Mouse (Mus musculus): ENCODE results near the gene Etnk2. TPM values are rescaled to one million over a fixed set of nuclear protein-coding genes. Genes with fewer than 3 reads are reported as not detected.
"Not testable (repeated sequence)": the region's sequence is repeated elsewhere in the genome, so short reads cannot be mapped to it uniquely, and the experiment has no call there.

The Etnk2 gene
- polyA plus RNA-seq, 1 experiment = 0.93 TPM

DNA sequence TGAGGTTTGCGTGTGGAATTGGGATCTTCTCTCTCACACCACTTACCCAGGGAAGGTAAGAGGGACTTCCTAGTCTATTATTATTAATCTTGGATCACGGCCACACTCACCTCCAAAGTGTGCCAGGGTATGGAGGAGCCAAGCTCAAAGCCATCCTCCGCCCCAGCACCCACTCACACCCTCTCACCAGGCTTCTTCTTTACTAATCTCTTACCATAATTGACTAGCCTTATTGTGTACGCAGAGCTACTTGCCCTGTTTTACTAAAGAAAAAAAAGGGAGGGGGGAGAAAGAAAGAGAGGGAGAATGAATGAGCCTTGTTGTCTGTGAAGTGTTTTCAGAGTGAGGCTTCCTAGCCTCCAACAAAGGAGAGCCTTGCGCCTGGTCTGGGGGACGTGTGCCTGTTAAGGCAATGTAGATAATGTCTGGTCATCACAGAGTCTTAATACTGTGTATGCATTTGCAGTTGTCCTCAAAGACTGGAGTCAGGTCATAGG lies 35.0 kb upstream of the Etnk2 start:
- WGBS = 65% methylated on average over 6 of the region's 6 CpGs
- Histone ChIP-seq H3K4me3 (replicated peaks; ENCODE audit: extremely low read depth, low read depth, low read length) (no peak overlapping the region), H3K4me1 (ENCODE audit: control insufficient read depth, insufficient read depth, low read length) (peaks cover 8% of the 10 kb centered on the region)
- TF ChIP-seq CTCF (IDR thresholded peaks at IDR 0.05; ENCODE audit: insufficient read depth, low read length) (no peak), POLR2A (IDR thresholded peaks at IDR 0.05; ENCODE audit: borderline replicate concordance, extremely low read depth, low read depth, low read length) (no peak)
- no peak for DNase-seq

DNA sequence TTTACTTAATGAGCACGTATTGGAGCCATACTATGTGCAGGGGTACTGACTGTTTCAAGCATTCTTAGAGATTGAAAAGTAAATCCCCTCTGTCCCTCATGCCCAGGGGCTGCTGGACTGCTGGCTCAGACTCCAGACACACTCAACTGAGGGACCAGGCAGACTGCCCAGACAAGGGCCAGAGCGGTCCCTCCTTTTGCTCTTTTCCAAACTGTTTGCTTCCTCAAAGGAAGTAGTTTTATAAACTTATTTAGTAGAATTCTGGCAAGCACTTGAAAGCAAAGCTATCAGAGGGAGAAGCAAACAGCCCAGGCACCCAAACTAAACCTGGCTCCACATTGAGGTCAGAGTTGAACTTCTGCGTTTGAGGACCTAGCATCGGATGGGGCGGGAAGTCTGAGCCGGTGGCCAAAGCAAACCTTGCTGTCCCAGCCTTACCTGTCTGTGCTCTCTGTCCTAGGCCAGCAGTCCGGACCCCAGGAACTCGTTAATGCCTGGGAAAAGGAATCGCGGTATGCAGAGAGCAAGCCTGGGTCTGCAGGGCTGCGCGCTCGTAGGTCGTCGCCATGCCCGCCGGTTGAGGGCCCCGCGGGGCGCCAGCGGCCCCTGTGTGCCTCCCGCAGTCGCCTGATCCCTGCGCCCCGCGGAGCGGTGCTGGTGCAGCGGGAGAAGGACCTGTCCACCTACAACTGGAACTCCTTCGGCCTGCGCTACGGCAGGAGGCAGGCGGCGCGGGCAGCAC lies 34.3 kb upstream of the Etnk2 start:
- Histone ChIP-seq H3K4me3 (replicated peaks; ENCODE audit: extremely low read depth, low read depth, low read length) (peak overlapping the region; percentile 17), H3K4me1 (ENCODE audit: control insufficient read depth, insufficient read depth, low read length) (peaks cover 8% of the 10 kb centered on the region)
- TF ChIP-seq POLR2A (IDR thresholded peaks at IDR 0.05; ENCODE audit: borderline replicate concordance, extremely low read depth, low read depth, low read length) = no peak
- no peak for TF ChIP-seq CTCF (IDR thresholded peaks at IDR 0.05; ENCODE audit: insufficient read depth, low read length)
- DNase-seq = peak; percentile 36
- WGBS = 12% methylated on average over 34 of the region's 34 CpGs

DNA sequence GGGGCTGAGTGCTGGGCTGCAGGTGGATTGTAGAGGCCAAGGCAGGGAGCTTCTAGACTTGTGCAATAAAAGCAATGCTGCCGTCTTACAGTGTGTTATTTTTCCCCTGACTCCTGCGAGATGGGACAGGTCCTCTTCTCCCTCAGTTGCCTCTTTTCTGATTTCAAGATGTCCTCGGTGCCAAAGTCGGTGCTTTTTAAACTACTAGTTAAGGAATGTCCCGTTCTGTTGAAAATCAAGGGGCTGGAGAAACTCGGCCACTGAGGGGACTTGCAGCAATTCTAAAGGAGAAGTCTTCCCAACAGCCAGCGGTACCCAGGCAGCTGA lies 33.8 kb upstream of the Etnk2 start:
- no peak overlapping the region for H3K4me3 ChIP-seq (replicated peaks; ENCODE audit: extremely low read depth, low read depth, low read length)
- 39% methylated on average over 7 of the region's 7 CpGs for WGBS
- TF ChIP-seq POLR2A (IDR thresholded peaks at IDR 0.05; ENCODE audit: borderline replicate concordance, extremely low read depth, low read depth, low read length) = no peak
- TF ChIP-seq CTCF (IDR thresholded peaks at IDR 0.05; ENCODE audit: insufficient read depth, low read length) = no peak
- no peak for DNase-seq
- peaks cover 8% of the 10 kb centered on the region for H3K4me1 ChIP-seq (ENCODE audit: control insufficient read depth, insufficient read depth, low read length)

DNA sequence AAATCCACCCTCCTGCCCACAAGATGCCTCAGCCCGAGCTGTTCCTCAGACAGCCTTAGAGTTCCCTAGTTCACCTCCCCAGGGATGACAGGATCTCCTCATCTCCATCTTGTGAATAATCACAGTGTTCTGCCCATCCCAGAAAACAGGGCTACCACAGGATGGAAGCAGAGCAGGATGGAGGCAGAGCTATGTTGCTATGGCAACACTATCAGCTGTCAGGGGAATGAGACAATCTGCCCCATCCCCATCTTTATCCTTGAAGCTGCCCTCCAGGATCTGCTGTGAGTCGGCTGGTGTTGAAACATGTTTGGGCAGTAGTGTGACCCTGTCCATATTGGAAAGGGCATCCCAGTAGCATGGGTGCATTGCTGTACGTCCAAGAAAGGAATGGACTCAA lies 32.2 kb upstream of the Etnk2 start:
- DNase-seq = no peak
- H3K4me1 ChIP-seq (ENCODE audit: control insufficient read depth, insufficient read depth, low read length) = peaks cover 8% of the 10 kb centered on the region
- TF ChIP-seq POLR2A (IDR thresholded peaks at IDR 0.05; ENCODE audit: borderline replicate concordance, extremely low read depth, low read depth, low read length) = no peak
- no peak for TF ChIP-seq CTCF (IDR thresholded peaks at IDR 0.05; ENCODE audit: insufficient read depth, low read length)
- WGBS = 75% methylated on average over 3 of the region's 3 CpGs
- H3K4me3 ChIP-seq (replicated peaks; ENCODE audit: extremely low read depth, low read depth, low read length) = no peak overlapping the region

DNA sequence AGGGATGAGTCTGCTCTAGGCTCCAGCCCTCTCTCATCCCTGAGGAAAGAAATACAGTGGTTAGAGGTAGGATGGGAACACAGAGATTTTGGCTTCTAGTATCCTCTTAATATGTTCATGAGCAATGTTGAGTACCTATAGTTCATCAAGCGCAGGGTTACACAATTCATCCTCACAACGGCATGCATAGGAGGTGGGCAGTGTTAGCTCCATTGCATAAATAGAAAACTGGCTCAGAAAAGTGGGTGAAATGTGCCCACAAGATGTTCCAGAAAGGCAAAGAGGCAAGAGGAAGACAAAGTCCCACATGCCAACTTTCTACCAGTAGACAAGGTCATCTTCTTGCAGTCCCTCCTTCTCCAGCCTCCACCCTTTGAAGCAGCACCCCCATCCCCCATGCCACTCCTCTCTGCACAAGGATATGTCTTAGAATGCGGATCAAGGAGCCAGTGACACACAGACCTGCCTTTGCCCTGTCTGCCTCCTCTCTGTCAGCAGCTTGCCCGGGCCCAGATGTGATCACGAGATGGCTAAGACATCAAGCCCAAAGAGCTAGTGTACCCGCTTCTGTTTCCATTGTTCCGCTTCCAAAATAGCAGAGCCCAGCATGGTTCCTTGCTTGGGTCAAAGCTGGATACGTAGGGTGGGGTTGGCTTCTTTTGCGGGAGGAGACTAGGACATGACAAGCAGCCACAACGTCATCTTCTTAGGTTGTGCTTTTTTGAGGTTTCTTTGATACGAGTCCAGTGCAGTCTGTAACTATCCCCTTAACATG lies 30.5 kb upstream of the Etnk2 start:
- WGBS = 92% methylated on average over 11 of the region's 11 CpGs
- Histone ChIP-seq H3K4me3 (replicated peaks; ENCODE audit: extremely low read depth, low read depth, low read length) (no peak overlapping the region), H3K4me1 (ENCODE audit: control insufficient read depth, insufficient read depth, low read length) (peaks cover 8% of the 10 kb centered on the region)
- no peak for DNase-seq
- TF ChIP-seq POLR2A (IDR thresholded peaks at IDR 0.05; ENCODE audit: borderline replicate concordance, extremely low read depth, low read depth, low read length) = no peak
- no peak for TF ChIP-seq CTCF (IDR thresholded peaks at IDR 0.05; ENCODE audit: insufficient read depth, low read length)

DNA sequence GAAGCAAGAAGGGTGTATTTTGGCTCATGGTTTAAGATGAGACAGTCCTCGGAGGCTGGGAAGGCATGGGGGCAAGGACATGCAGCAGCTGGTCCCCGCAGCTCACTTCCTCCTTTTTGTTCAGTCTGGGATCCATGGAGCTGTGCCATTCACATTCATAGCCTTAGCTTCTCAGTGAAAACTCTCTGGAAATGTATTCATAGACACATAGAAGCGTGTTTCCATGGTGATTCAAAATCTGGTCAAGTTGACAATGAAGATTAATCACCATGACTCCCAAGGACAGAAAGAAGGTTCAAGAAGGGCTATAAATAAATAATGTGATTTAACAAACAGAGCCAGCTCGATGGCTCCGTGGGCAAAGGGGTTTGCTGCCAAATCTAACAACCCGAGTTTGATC lies 29.4 kb upstream of the Etnk2 start:
- TF ChIP-seq POLR2A (IDR thresholded peaks at IDR 0.05; ENCODE audit: borderline replicate concordance, extremely low read depth, low read depth, low read length) (no peak), CTCF (IDR thresholded peaks at IDR 0.05; ENCODE audit: insufficient read depth, low read length) (no peak)
- WGBS = 78% methylated on average over 6 of the region's 6 CpGs
- H3K4me1 ChIP-seq (ENCODE audit: control insufficient read depth, insufficient read depth, low read length) = peaks cover 8% of the 10 kb centered on the region
- DNase-seq = no peak
- H3K4me3 ChIP-seq (replicated peaks; ENCODE audit: extremely low read depth, low read depth, low read length) = no peak overlapping the region

DNA sequence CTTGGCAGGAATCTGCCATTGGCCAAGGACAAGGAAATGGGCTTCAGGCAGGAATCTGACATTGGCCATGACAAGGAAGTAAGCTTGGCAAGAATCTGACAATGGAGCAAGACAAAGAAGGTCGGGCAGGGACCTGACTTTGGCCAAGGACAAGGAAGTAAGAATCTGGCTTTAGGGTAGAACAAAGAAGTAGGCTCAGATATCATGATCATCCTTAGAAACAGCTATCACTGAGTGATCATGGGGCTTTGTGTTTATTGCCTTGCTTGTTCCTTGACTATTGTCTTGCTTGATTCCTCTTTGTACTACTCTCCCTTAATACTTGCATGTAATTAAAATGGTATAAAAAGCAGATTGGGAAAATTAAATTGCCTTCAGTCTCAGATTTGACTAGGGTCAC lies 23.0 kb upstream of the Etnk2 start:
- not testable (repeated sequence) for DNase-seq; H3K4me3 ChIP-seq (replicated peaks; ENCODE audit: extremely low read depth, low read depth, low read length); H3K4me1 ChIP-seq (ENCODE audit: control insufficient read depth, insufficient read depth, low read length)
- 41% methylated on average over 1 of the region's 1 CpGs for WGBS

DNA sequence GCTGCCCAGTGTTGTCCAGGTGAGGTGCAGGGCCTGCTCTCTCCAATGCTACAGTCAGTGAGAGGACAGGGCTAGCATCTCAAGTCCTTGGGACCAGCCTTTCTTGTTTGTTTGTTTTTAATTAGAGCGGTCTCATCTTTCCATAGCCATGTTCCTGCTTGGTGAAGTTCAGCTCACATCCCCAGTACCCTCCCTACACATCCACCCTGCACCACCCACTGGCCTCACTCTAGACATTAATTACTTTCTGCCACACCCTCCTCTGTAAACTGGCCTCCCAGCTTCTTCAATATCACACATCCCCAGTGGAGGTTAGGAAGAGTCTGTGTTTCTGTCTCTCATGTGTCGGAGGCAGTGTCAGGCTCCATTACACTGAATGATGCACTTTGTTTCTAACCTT lies 19.0 kb upstream of the Etnk2 start:
- H3K4me1 ChIP-seq (ENCODE audit: control insufficient read depth, insufficient read depth, low read length) = no peaks in the 10 kb centered on the region
- WGBS = 93% methylated on average over 2 of the region's 2 CpGs
- no peak overlapping the region for H3K4me3 ChIP-seq (replicated peaks; ENCODE audit: extremely low read depth, low read depth, low read length)
- TF ChIP-seq POLR2A (IDR thresholded peaks at IDR 0.05; ENCODE audit: borderline replicate concordance, extremely low read depth, low read depth, low read length) (no peak), CTCF (IDR thresholded peaks at IDR 0.05; ENCODE audit: insufficient read depth, low read length) (no peak)
- no peak for DNase-seq

DNA sequence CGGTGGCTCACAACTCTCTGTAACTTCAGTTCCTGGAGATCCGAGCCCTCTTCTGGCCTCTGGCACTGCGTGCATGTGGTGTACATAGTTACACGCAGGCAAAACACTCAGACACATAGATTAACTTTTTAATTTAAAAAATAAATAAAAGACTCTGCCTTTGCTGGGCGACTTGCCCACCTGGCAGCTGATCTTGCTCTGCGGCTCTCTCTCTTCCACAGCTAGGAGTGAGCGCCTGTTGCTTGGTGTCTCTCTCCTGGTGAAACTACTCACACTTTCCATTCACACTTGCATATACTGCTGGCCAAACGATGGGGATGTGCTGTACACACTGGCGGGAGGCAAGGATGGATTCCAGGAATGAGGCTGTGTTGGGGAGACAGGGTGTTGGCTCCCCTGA lies 16.8 kb upstream of the Etnk2 start:
- Histone ChIP-seq H3K4me1 (ENCODE audit: control insufficient read depth, insufficient read depth, low read length) (no peaks in the 10 kb centered on the region), H3K4me3 (replicated peaks; ENCODE audit: extremely low read depth, low read depth, low read length) (no peak overlapping the region)
- TF ChIP-seq CTCF (IDR thresholded peaks at IDR 0.05; ENCODE audit: insufficient read depth, low read length) = no peak
- TF ChIP-seq POLR2A (IDR thresholded peaks at IDR 0.05; ENCODE audit: borderline replicate concordance, extremely low read depth, low read depth, low read length) = no peak
- no peak for DNase-seq
- 81% methylated on average over 9 of the region's 9 CpGs for WGBS

DNA sequence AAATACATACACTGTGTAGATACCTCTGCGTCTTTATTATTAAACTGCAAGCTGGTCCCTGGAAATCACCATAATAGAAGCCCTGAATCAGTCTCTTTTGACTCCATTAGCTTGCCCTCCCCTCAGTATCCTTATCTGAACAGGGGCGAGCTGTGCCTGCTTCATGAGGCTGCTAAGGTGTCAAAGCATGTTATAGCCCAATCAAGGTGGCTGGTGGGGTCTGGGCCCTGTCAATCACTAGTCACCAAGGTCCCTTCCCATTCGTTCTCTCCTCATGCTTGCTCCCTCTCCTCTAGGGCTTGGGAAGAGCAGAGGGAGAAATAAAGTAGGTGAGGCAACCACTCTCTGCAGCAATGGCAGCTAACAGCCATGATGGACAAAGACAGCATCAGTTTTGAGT lies 16.1 kb upstream of the Etnk2 start:
- WGBS = 88% methylated on average over 3 of the region's 3 CpGs
- H3K4me3 ChIP-seq (replicated peaks; ENCODE audit: extremely low read depth, low read depth, low read length) = no peak overlapping the region

More for the DNA sequence above, 16.1 kb upstream of the Etnk2 start:
- no peak for DNase-seq
- TF ChIP-seq CTCF (IDR thresholded peaks at IDR 0.05; ENCODE audit: insufficient read depth, low read length) (no peak), POLR2A (IDR thresholded peaks at IDR 0.05; ENCODE audit: borderline replicate concordance, extremely low read depth, low read depth, low read length) (no peak)
- no peaks in the 10 kb centered on the region for H3K4me1 ChIP-seq (ENCODE audit: control insufficient read depth, insufficient read depth, low read length)

All from lung, adult 2 months (tissue).